12 mouse cellular contexts compared by ENCODE assay signal in the genomic region with DNA sequence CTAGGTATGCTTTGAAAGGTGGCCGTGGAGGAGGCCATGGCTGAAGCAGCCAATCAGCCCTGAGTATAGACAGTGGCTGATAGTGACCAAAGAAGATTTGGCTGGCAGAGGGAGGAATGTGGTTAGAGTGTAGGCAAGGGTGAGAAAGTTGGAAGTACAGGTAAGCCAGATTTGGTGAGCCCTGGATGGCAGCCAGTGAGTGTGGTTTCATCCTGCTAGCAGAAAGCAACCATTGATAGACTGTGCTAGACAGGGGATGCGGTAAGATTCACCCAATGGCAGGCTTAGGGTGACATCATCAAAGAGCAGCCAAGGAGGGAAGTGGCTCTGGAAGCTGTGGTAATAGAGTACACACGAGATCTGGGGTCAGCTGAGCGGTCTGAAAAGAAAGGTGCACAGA.
"Had no signal": no experiment of that assay in that cellular context is flagged by ENCODE, and none has a peak within 500 bp of the region (broad histone marks: within the 10 kb centered on the region; RNA-seq: fewer than 3 reads in every experiment).

No protein-coding gene starts in this region.

- H3K4me1 ChIP-seq: limb, embryonic 15.5 days had no signal

- H3K9ac ChIP-seq: limb, embryonic 15.5 days; liver, embryonic 12.5 days; neural tube, embryonic 13.5 days had no signal

- H3K36me3 ChIP-seq: limb, embryonic 15.5 days; liver, embryonic 12.5 days had no signal

- H3K9me3 ChIP-seq: limb, embryonic 15.5 days; liver, embryonic 12.5 days; neural tube, embryonic 13.5 days had no signal

- H3K27me3 ChIP-seq: limb, embryonic 15.5 days; liver, embryonic 12.5 days; neural tube, embryonic 13.5 days had no signal

- H3K4me3 ChIP-seq: limb, embryonic 15.5 days; liver, embryonic 12.5 days; neural tube, embryonic 13.5 days had no signal

- H3K27ac ChIP-seq: kidney, postnatal 0 days; limb, embryonic 15.5 days; liver, embryonic 12.5 days; neural tube, embryonic 13.5 days had no signal

- DNase-seq: kidney, adult 11 months; kidney, adult 9 months; kidney, postnatal 36 days; retina, postnatal 1 day; right cerebral cortex, postnatal 14 days; thymus, adult 18-20 months; thymus, postnatal 14 days had no signal

- ATAC-seq: liver, embryonic 12.5 days; midbrain, embryonic 16.5 days had no signal

- H3K4me2 ChIP-seq: limb, embryonic 15.5 days; liver, embryonic 12.5 days; neural tube, embryonic 13.5 days had no signal
